Mouse (Mus musculus) left cerebral cortex, postnatal 14 days (tissue): ENCODE data around the gene 6030408B16Rik. TPM values are rescaled to one million over a fixed set of nuclear protein-coding genes. Genes with fewer than 3 reads are reported as not detected.
"Not testable (repeated sequence)": the region's sequence is repeated elsewhere in the genome, so short reads cannot be mapped to it uniquely, and the experiment has no call there.

Experiments
- DNase-seq, 2 experiments: peaks; one replicate each; pipeline ENCODE4 v3.0.0; 2021 to 2022; ENCODE audit warnings: low spot score in 2 of 2, mixed read lengths in 1 of 2
- intact Hi-C: fragments of 180-260 bp; cut with DNase I; formaldehyde crosslinking; loops from one replicate; pipeline ENCODE4 v1.15.1; 2025
- total RNA-seq, 2 experiments: library from RNA; stranded (reverse); gene quantifications; 2 replicates each; pipeline ENCODE4 v1.2.3; 2021

Gene 6030408B16Rik
- total RNA-seq, 2 experiments from 2014 or later, result 0.24 to 0.49 TPM

GRCm38 (mm10) chr15:101316913-101317813, 24.2 kb downstream of the 6030408B16Rik start:
- intact Hi-C loops, result no loop called here
- DNase-seq, result no peak

DNA sequence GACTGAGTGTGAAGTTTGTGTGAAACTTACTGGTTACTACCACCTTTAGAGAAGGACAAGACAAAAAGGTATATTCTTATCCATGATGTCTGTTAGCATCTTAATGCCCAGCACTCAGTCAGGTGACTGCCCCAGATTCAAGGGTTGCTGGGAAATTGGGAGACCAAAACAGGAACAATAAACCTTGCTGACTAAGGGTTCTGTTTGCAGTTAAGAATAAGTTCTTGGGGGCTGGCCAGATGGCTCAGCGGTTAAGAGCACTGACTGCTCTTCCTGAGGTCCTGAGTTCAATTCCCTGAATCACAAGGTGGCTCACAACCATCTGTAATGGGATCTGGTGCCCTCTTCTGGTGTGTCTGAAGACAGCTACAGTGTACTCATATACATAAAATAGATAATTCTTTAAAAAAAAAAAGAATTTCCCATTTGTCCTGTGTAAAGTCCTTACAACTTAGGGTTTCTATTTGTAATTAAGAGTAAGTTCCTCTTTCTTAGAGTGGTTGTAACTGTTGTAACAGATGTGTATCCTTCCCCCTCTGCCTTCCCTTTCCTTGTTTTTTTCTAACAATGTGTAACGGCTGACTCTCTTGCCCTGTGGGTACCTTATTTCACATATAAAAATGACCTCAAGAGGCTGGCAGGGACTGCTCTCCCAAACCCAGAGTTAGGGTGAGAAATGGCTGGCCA, 24.9 kb downstream of the 6030408B16Rik start:
- intact Hi-C loops, result no loop called here
- no peak for DNase-seq

- no peak for DNase-seq
- intact Hi-C loops, result no loop called here
Measured at GRCm38 (mm10) chr15:101318889-101319765, 26.1 kb downstream of the 6030408B16Rik start.

DNA sequence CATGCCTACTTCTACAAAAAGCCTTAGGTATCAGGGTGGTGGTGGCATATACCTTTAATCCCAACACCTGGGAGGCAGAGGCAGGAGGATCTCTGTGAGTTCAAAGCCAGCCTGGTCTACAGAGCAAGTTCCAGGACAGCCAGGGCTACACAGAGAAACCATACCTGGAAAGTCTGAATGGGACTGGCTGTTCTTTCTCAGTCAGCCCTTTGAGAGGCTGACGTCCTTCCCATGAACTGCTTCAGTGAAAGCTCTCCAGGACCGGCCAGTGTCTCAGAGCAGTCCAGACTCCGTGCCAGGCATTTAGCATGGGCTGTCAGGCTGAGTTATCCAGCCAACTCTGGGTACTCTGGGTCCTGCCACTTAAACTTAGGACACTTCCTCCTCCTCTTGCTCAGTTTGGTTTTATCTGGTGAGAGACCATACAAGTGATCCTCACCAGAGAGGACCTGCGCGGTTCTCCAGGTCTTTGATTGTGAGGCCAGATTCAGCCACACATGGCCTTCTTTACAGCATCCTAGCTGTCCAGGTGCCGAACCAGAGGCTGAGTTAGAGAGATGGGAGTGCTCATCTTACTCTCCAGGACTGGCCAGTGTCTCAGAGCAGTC, 27.1 kb downstream of the 6030408B16Rik start:
- DNase-seq, result no peak
- intact Hi-C loops, result no loop called here

GRCm38 (mm10) chr15:101320618-101321041, 27.6 kb downstream of the 6030408B16Rik start:
- intact Hi-C loops, result no loop called here
- no peak for DNase-seq

- DNase-seq, result no peak
- intact Hi-C loops, result no loop called here
Measured at GRCm38 (mm10) chr15:101321126-101321525, 28.1 kb downstream of the 6030408B16Rik start.

- DNase-seq, result no peak
- intact Hi-C loops, result no loop called here
Measured at GRCm38 (mm10) chr15:101322106-101322505, 29.1 kb downstream of the 6030408B16Rik start.

- intact Hi-C loops, result no loop called here
- DNase-seq, result no peak
Measured at GRCm38 (mm10) chr15:101322640-101323039, 29.6 kb downstream of the 6030408B16Rik start.

DNA sequence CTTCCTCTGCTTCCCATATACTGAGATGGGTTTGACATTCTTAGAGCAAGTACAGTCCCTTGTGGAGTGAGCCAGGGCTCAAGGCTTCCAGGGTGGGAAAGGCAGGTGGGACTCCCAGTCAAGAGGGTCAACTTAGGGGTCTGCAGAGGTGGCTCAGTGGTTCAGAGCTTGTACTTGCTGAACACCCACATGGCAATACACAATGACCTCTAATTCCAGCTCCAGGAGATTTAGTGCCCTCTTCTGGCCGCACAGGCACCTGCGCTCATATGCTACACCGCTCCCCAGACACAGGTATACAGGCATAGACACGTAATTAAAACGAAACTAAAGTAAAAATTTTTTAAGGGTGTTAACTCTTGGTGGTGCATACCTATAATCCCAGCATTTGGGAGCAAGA, 30.5 kb downstream of the 6030408B16Rik start:
- intact Hi-C loops, result no loop called here
- no peak for DNase-seq

GRCm38 (mm10) chr15:101324409-101324808, 31.4 kb downstream of the 6030408B16Rik start:
- intact Hi-C loops, DNase-seq: not testable (repeated sequence)

GRCm38 (mm10) chr15:101325991-101326534, 33.1 kb downstream of the 6030408B16Rik start:
- intact Hi-C loops, result loop anchor here (2.0 to 5.0 kb wide), 3 partner anchors 196 to 659 kb away; no protein-coding TSS in a partner anchor

GRCm38 (mm10) chr15:101327282-101327681, 34.3 kb downstream of the 6030408B16Rik start:
- intact Hi-C loops, result loop anchor here (2.0 to 5.0 kb wide), 3 partner anchors 195 to 658 kb away; no protein-coding TSS in a partner anchor
- DNase-seq, result peak; percentile 86 to 90

More at GRCm38 (mm10) chr15:101325991-101326534, 33.1 kb downstream of the 6030408B16Rik start:
- no peak for DNase-seq

DNA sequence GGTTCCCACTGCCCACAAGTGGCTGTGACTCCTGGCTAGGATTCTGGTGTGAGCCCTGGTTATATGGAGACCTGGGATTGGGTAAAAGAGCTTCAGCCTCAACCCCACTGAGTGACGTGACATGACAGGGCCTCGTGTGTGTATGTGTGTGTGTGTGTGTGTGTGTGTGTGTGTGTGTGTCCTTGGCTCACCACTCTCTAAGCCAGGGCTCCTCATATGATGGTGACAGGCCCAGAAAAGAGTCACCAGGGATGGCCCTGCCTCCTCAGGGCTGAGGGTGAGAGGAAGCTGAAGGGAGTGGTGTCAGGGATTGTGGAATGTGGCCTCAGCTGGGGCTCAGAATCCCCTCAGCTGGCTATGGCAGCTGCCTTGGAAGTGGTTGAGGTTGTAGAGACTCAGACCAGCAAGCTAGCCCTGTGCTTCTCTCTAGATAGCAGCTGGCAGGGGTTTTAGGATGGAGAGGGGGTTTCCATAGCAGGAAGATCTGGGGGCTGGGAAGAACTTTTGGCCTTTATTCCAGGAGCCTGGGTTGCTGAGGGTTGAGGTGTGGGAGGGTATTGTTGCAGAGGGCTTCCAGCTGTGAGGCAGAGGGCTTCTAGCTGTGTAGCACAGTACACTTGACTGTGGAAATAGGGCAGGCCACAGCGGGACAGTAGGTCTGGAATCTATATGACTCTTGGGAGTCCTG, 36.0 kb downstream of the 6030408B16Rik start:
- DNase-seq, result no peak
- intact Hi-C loops, result loop anchor here (5.0 kb wide), 2 partner anchors 193 to 443 kb away; no protein-coding TSS in a partner anchor

- intact Hi-C loops, result loop anchor here (5.0 kb wide), 2 partner anchors 193 to 443 kb away; no protein-coding TSS in a partner anchor
- no peak for DNase-seq
Measured at GRCm38 (mm10) chr15:101329564-101329892, 36.5 kb downstream of the 6030408B16Rik start.

GRCm38 (mm10) chr15:101331090-101331489, 38.1 kb downstream of the 6030408B16Rik start:
- DNase-seq, result no peak
- intact Hi-C loops, result loop anchor here (5.0 to 10.0 kb wide), 2 partner anchors 534 to 736 kb away; partner anchors contain the start of gene Krt77

DNA sequence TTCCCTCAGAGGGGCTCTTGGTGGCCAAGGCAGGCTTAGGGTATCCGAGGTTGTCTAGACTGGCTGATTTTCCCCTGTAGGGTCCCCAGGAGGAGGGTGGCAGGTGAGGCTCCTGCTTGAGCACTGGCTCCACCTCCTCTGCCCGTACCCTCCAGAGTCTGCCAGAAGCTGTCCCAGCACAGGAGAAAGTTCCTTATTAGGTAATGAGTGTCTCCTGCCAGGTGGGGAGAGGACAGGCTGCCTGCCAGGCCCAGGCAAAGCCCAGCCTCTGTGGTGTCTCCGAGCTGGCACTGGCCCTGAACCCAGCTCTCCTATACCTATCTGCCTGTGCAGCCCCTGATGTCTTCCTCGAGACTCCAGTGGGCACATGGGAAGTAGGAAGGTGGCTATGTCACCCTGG, 39.4 kb downstream of the 6030408B16Rik start:
- no peak for DNase-seq
- intact Hi-C loops, result loop anchor here (5.0 to 10.0 kb wide), 2 partner anchors 532 to 735 kb away; partner anchors contain the start of gene Krt77

- no peak for DNase-seq
- intact Hi-C loops, result loop anchor here (5.0 to 10.0 kb wide), 2 partner anchors 532 to 734 kb away; partner anchors contain the start of gene Krt77
Measured at GRCm38 (mm10) chr15:101333165-101333564, 40.2 kb downstream of the 6030408B16Rik start.

- DNase-seq, result no peak
- intact Hi-C loops, result loop anchor here (5.0 to 10.0 kb wide), 2 partner anchors 531 to 734 kb away; partner anchors contain the start of gene Krt77
Measured at GRCm38 (mm10) chr15:101333648-101334047, 40.6 kb downstream of the 6030408B16Rik start.
